21 mouse cellular contexts compared by ENCODE assay signal in the genomic region with DNA sequence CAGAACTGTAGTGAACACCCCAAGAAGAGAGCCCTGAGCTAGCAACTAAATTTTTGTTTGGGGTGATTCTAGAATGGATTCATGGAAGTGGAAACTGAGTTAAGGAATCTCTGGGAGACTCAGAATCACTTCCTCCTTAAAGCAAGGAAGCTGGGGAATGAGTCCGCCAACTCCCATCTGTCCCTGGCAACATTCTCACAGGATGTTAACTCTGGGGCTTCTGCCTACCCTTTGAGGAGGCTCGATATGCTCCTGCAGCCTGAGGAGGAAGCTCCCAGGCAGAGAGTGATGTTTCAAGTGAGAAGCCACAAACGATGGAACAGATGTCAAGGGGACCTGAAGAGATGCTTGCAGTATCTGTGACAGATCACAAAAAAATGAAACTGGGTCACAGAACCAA. TPM values are rescaled to one million over a fixed set of nuclear protein-coding genes. Genes with fewer than 3 reads are reported as not detected.
DNase-seq lines count a peak whose midpoint lies in the region; TF ChIP-seq lines count a peak whose summit lies in the region.
"Had no signal": no experiment of that assay in that cellular context is flagged by ENCODE, and none has a peak within 500 bp of the region (broad histone marks: within the 10 kb centered on the region; RNA-seq: fewer than 3 reads in every experiment).

No protein-coding gene starts in this region.

- H3K4me3 ChIP-seq in gastrocnemius, adult 2 months, result no peak overlapping the region
- H3K4me3 ChIP-seq: embryonic facial prominence, embryonic 12.5 days; forebrain, embryonic 15.5 days; heart, adult 2 months; heart, embryonic 15.5 days; hindbrain, embryonic 10.5 days had no signal

- intact Hi-C loops in gastrocnemius, adult 2 months (cut with DNase I), result no loop called here

- H3K27ac ChIP-seq in gastrocnemius, adult 2 months, result no peak overlapping the region
- H3K27ac ChIP-seq: embryonic facial prominence, embryonic 12.5 days; forebrain, embryonic 15.5 days; heart, adult 2 months; heart, embryonic 15.5 days; hindbrain, embryonic 10.5 days; hindbrain, embryonic 14.5 days had no signal

- TF ChIP-seq CTCF in gastrocnemius, adult 2 months (IDR thresholded peaks at IDR 0.05), result no peak

- peak; percentile 55 to 75 for DNase-seq in frontal cortex, adult 2 months (ENCODE audit: extremely low spot score in 1 of 2, low spot score in 1 of 2)
- DNase-seq in frontal cortex, postnatal 14 days (ENCODE audit: low spot score in 2 of 2), result no peak
- DNase-seq in layer of hippocampus, adult 9-11 months, result peak; percentile 58
- DNase-seq in layer of hippocampus, postnatal 14 days (ENCODE audit: low spot score in 2 of 2), result no peak
- DNase-seq in right cerebral cortex, adult 18-20 months, result peak; percentile 82
- DNase-seq in right cerebral cortex, postnatal 4 days, result no peak
- DNase-seq in right cerebral cortex, postnatal 36 days (ENCODE audit: low spot score in 2 of 2), result peak; percentile 19 to 44
- DNase-seq in gastrocnemius, adult 2 months, result no peak
- DNase-seq: adrenal gland, postnatal 10 days; cerebellum, adult 11-12 months; cerebellum, adult 9-10 months; cerebellum, postnatal 25 days; gastrocnemius, postnatal 14 days; heart, adult 2 months had no signal

RNA-seq across cellular contexts. Expression of gene AI593442, which starts 18.2 kb away (rescaled TPM):
- 42.5 and 54.1 TPM in 2 replicates for polyA plus RNA-seq in frontal cortex, adult 2 months (2012; rRNA removed)
- total RNA-seq in layer of hippocampus, postnatal 14 days (2021), result 100 to 1,000 TPM in 1 of 2 experiments, 10 to 100 TPM in 1; 88.6 to 110 TPM
- total RNA-seq in gastrocnemius, adult 2 months (2021), result under 1 TPM; 0.08 to 0.20 TPM
- total RNA-seq: MEL had no signal
- polyA plus RNA-seq: C2C12 had no signal

Comparison
In these comparisons a context has a peak if more than half of its experiments do, and no peak if none do; other contexts are left out.
1. DNase-seq: peak in frontal cortex, adult 2 months (2 of 2), layer of hippocampus, adult 9-11 months (single experiment), right cerebral cortex, adult 18-20 months (single experiment) and right cerebral cortex, postnatal 36 days (2 of 2); none in frontal cortex, postnatal 14 days (0 of 2), layer of hippocampus, postnatal 14 days (0 of 2), right cerebral cortex, postnatal 4 days (single experiment) and gastrocnemius, adult 2 months (single experiment).
2. RNA of gene AI593442, which starts 18.2 kb away (total RNA-seq): 88.6 to 110 TPM in layer of hippocampus, postnatal 14 days; 0.08 to 0.20 TPM in gastrocnemius, adult 2 months; every median in the first group is over 10 times any median in the second.